Mouse (Mus musculus) liver, postnatal 0 days (tissue): ENCODE measurements around the gene Epop. TPM values are rescaled to one million over a fixed set of nuclear protein-coding genes. Genes with fewer than 3 reads are reported as not detected.
A peak's percentile ranks its signal among the peaks of the same experiment; 100 is the strongest.

Experiments
- ATAC-seq: fragments of 200-750 bp; cut with Nextera tagmentation; 2 replicates; pipeline ENCODE4 v1.8.0; 2017; ENCODE audit warnings: mild to moderate bottlenecking, moderate library complexity
- DNase-seq: peaks from one replicate; pipeline ENCODE4 v3.0.0-alpha.2; 2016
- H3K27ac ChIP-seq: fragments of 300-500 bp; sonication (generic); 2 replicates; pipeline ENCODE4 v1.5.1; 2014; ENCODE audit warnings: antibody characterized with exemption, moderate library complexity, mild to moderate bottlenecking, low read depth
- H3K27me3 ChIP-seq: fragments of 300-500 bp; sonication (generic); 2 replicates; pipeline ENCODE4 v1.6.1; 2014; ENCODE audit warnings: low read length, control low read depth, mixed read lengths; ENCODE audit not compliant: insufficient read depth
- H3K36me3 ChIP-seq: fragments of 300-500 bp; sonication (generic); replicated peaks from 2 replicates; pipeline ENCODE4 v1.6.1; 2014; ENCODE audit warnings: mild to moderate bottlenecking, control low read depth, low read length, moderate library complexity, mixed read lengths; ENCODE audit not compliant: insufficient read depth
- H3K4me1 ChIP-seq: fragments of 300-500 bp; sonication (generic); 2 replicates; pipeline ENCODE4 v1.6.1; 2014; ENCODE audit warnings: antibody characterized with exemption, mild to moderate bottlenecking, control low read depth; ENCODE audit not compliant: insufficient read depth
- H3K4me2 ChIP-seq: fragments of 300-500 bp; sonication (generic); 2 replicates; pipeline ENCODE4 v1.6.1; 2014; ENCODE audit warnings: low read depth, mild to moderate bottlenecking, low read length, moderate library complexity, mixed read lengths
- H3K4me3 ChIP-seq: fragments of 300-500 bp; sonication (generic); 2 replicates; pipeline ENCODE4 v1.5.1; 2014; ENCODE audit warnings: low read depth, low read length
- H3K9ac ChIP-seq: fragments of 300-500 bp; sonication (generic); replicated peaks from 2 replicates; pipeline ENCODE4 v1.6.1; 2014; ENCODE audit warnings: mild to moderate bottlenecking, moderate library complexity
- H3K9me3 ChIP-seq: fragments of 300-500 bp; sonication (generic); 2 replicates; pipeline ENCODE4 v1.6.1; 2016; ENCODE audit warnings: mild to moderate bottlenecking, control low read depth, low read length, mixed read lengths
- CTCF ChIP-seq: sonication (generic); IDR thresholded peaks from 2 replicates; pipeline ENCODE4 v1.5.1; 2016; ENCODE audit warnings: antibody characterized with exemption, low read depth
- EP300 ChIP-seq: IDR thresholded peaks from 2 replicates; pipeline ENCODE4 v1.6.1; 2016; ENCODE audit warnings: antibody characterized with exemption, low read depth, mild to moderate bottlenecking
- WGBS: fragments of 180-500 bp; shearing (Covaris S2); extraction: QIAGEN DNeasy Blood & Tissue Kit; methylation state at CpG from one replicate; pipeline ENCODE4 v1.1.7; 2014; ENCODE audit not compliant: insufficient replicate concordance; 5-methylcytosine and 5-hydroxymethylcytosine counted together
- polyA plus RNA-seq: library from polyadenylated mRNA; unstranded; fragments of >200 nt; fragmentation: Nextera tagmentation; extraction: Ambion mirVana; gene quantifications from 2 replicates; pipeline ENCODE4 v1.2.1, GENCODE M21; 2015

Gene Epop
- polyA plus RNA-seq, 1 experiment from 2014 or later: 1.1 TPM

- no peak for TF ChIP-seq EP300
- no peak for TF ChIP-seq CTCF
- H3K9ac ChIP-seq: no peak overlapping the region
- no peak for ATAC-seq
- H3K27me3 ChIP-seq: no peaks in the 10 kb centered on the region
- WGBS: 38% methylated on average over 6 of the region's 6 CpGs
- H3K4me3 ChIP-seq: no peak overlapping the region
- H3K36me3 ChIP-seq: no peaks in the 10 kb centered on the region
- no peak overlapping the region for H3K27ac ChIP-seq
- no peak overlapping the region for H3K4me2 ChIP-seq
- no peaks in the 10 kb centered on the region for H3K4me1 ChIP-seq
- DNase-seq: no peak
- no peaks in the 10 kb centered on the region for H3K9me3 ChIP-seq
Measured at GRCm38 (mm10) chr11:97602223-97602622, 27.3 kb downstream of the Epop start.

- Histone ChIP-seq H3K36me3 (no peaks in the 10 kb centered on the region), H3K27ac (no peak overlapping the region), H3K9ac (no peak overlapping the region), H3K27me3 (no peaks in the 10 kb centered on the region), H3K4me3 (no peak overlapping the region), H3K4me1 (no peaks in the 10 kb centered on the region), H3K9me3 (no peaks in the 10 kb centered on the region), H3K4me2 (no peak overlapping the region)
- ATAC-seq (no peak), DNase-seq (no peak)
- TF ChIP-seq CTCF (no peak), EP300 (no peak)
- 71% methylated on average over 8 of the region's 8 CpGs for WGBS
Measured at GRCm38 (mm10) chr11:97599104-97599503, 30.4 kb downstream of the Epop start.

- H3K27ac ChIP-seq: no peak overlapping the region
- no peak overlapping the region for H3K9ac ChIP-seq
- TF ChIP-seq CTCF (no peak), EP300 (no peak)
- H3K36me3 ChIP-seq: no peaks in the 10 kb centered on the region
- no peaks in the 10 kb centered on the region for H3K4me1 ChIP-seq
- no peak overlapping the region for H3K4me2 ChIP-seq
- DNase-seq (no peak), ATAC-seq (no peak)
- no peaks in the 10 kb centered on the region for H3K27me3 ChIP-seq
- H3K9me3 ChIP-seq: no peaks in the 10 kb centered on the region
- WGBS: 76% methylated on average over 10 of the region's 10 CpGs
- H3K4me3 ChIP-seq: no peak overlapping the region
Measured at GRCm38 (mm10) chr11:97597945-97598691, 31.4 kb downstream of the Epop start.

GRCm38 (mm10) chr11:97594136-97594535 lies 35.4 kb downstream of the Epop start:
- Histone ChIP-seq H3K9me3 (no peaks in the 10 kb centered on the region), H3K27me3 (peaks cover 4% of the 10 kb centered on the region; the same call in 1 of the 2 replicates), H3K36me3 (no peaks in the 10 kb centered on the region), H3K4me3 (no peak overlapping the region), H3K4me1 (no peaks in the 10 kb centered on the region), H3K4me2 (0 out of 2 replicates have a peak overlapping the region, but pooled peaks have one; percentile 24), H3K9ac (no peak overlapping the region), H3K27ac (no peak overlapping the region)
- ATAC-seq: no peak
- 37% methylated on average over 6 of the region's 6 CpGs for WGBS
- DNase-seq: no peak
- TF ChIP-seq EP300: no peak
- TF ChIP-seq CTCF: no peak

GRCm38 (mm10) chr11:97591910-97592309 lies 37.6 kb downstream of the Epop start:
- H3K9me3 ChIP-seq: no peaks in the 10 kb centered on the region
- 34% methylated on average over 5 of the region's 5 CpGs for WGBS
- H3K27ac ChIP-seq: no peak overlapping the region
- H3K9ac ChIP-seq: no peak overlapping the region
- ATAC-seq (no peak), DNase-seq (no peak)
- H3K4me3 ChIP-seq: no peak overlapping the region
- TF ChIP-seq CTCF (no peak), EP300 (no peak)
- no peaks in the 10 kb centered on the region for H3K4me1 ChIP-seq
- no peaks in the 10 kb centered on the region for H3K36me3 ChIP-seq
- peaks cover 4% of the 10 kb centered on the region; the same call in 1 of the 2 replicates for H3K27me3 ChIP-seq
- no peak overlapping the region for H3K4me2 ChIP-seq

- no peak overlapping the region for H3K4me3 ChIP-seq
- no peak for ATAC-seq
- WGBS: 57% methylated on average over 24 of the region's 24 CpGs
Measured at GRCm38 (mm10) chr11:97590227-97590960, 39.1 kb downstream of the Epop start.

More at GRCm38 (mm10) chr11:97590227-97590960, 39.1 kb downstream of the Epop start:
- H3K9me3 ChIP-seq: no peaks in the 10 kb centered on the region
- TF ChIP-seq CTCF: no peak
- no peak for TF ChIP-seq EP300
- no peaks in the 10 kb centered on the region for H3K36me3 ChIP-seq
- H3K4me2 ChIP-seq: no peak overlapping the region
- no peak for DNase-seq
- H3K27ac ChIP-seq: no peak overlapping the region
- H3K9ac ChIP-seq: no peak overlapping the region
- peaks cover 4% of the 10 kb centered on the region; the same call in 1 of the 2 replicates for H3K27me3 ChIP-seq
- no peaks in the 10 kb centered on the region for H3K4me1 ChIP-seq
